Mouse (Mus musculus): ENCODE measurements at regions not wholly inside any gene's neighbourhood (a gene's known extent, or its start where the extent isn't known, plus 50 kb on each side); places are given as distances from the start of the nearest gene placed in this dataset.

- Histone ChIP-seq H3K9me3 (no peaks in the 10 kb centered on the region), H3K4me3 (no peak overlapping the region), H3K27ac (0 out of 2 replicates have a peak overlapping the region, but pooled peaks have one; percentile 41), H3K4me2 (replicated peaks) (no peak overlapping the region), H3K9ac (no peak overlapping the region), H3K27me3 (no peaks in the 10 kb centered on the region), H3K36me3 (no peaks in the 10 kb centered on the region), H3K4me1 (peaks cover 10% of the 10 kb centered on the region; the same call in 1 of the 2 replicates)
- 24% methylated on average over 7 of the region's 7 CpGs for WGBS
- ATAC-seq (ENCODE audit: insufficient number of reproducible peaks, insufficient read depth, low FRiP score, low TSS enrichment): no peak
Measured at GRCm38 (mm10) chr16:70239432-70239941, 74.3 kb upstream of the Gbe1 start.

GRCm38 (mm10) chr16:70244205-70244756 is 69.5 kb upstream of the Gbe1 start:
- H3K4me2 ChIP-seq (replicated peaks): no peak overlapping the region
- H3K27ac ChIP-seq: no peak overlapping the region
- no peak overlapping the region for H3K4me3 ChIP-seq
- H3K9me3 ChIP-seq: no peaks in the 10 kb centered on the region
- no peaks in the 10 kb centered on the region for H3K27me3 ChIP-seq
- ATAC-seq (ENCODE audit: insufficient number of reproducible peaks, insufficient read depth, low FRiP score, low TSS enrichment): no peak
- no peaks in the 10 kb centered on the region for H3K36me3 ChIP-seq
- H3K4me1 ChIP-seq: peaks cover 10% of the 10 kb centered on the region; the same call in 1 of the 2 replicates
- 33% methylated on average over 4 of the region's 4 CpGs for WGBS
- no peak overlapping the region for H3K9ac ChIP-seq

- no peak for ATAC-seq (ENCODE audit: insufficient number of reproducible peaks, insufficient read depth, low FRiP score, low TSS enrichment)
- WGBS: 82% methylated on average over 2 of the region's 2 CpGs
- no peak overlapping the region for H3K27ac ChIP-seq
Measured at GRCm38 (mm10) chr16:70244963-70245362, 68.8 kb upstream of the Gbe1 start.

GRCm38 (mm10) chr16:70259364-70259763 is 54.4 kb upstream of the Gbe1 start:
- H3K4me3 ChIP-seq: no peak overlapping the region
- H3K36me3 ChIP-seq: no peaks in the 10 kb centered on the region
- no peaks in the 10 kb centered on the region for H3K27me3 ChIP-seq
- H3K4me1 ChIP-seq: no peaks in the 10 kb centered on the region
- no peak overlapping the region for H3K4me2 ChIP-seq (replicated peaks)
- H3K9ac ChIP-seq: no peak overlapping the region
- no peak overlapping the region for H3K27ac ChIP-seq
- ATAC-seq (ENCODE audit: insufficient number of reproducible peaks, insufficient read depth, low FRiP score, low TSS enrichment): no peak
- WGBS: 65% methylated on average over 1 of the region's 1 CpGs
- H3K9me3 ChIP-seq: no peaks in the 10 kb centered on the region

More at GRCm38 (mm10) chr16:70244963-70245362, 68.8 kb upstream of the Gbe1 start:
- H3K4me2 ChIP-seq (replicated peaks): no peak overlapping the region
- H3K4me1 ChIP-seq: 0 out of 2 replicates have a peak, but pooled peaks cover 4% of the 10 kb centered on the region
- no peaks in the 10 kb centered on the region for H3K27me3 ChIP-seq
- H3K36me3 ChIP-seq: no peaks in the 10 kb centered on the region
- no peaks in the 10 kb centered on the region for H3K9me3 ChIP-seq
- no peak overlapping the region for H3K4me3 ChIP-seq
- no peak overlapping the region for H3K9ac ChIP-seq

GRCm38 (mm10) chr16:70260151-70260550 is 53.6 kb upstream of the Gbe1 start:
- H3K9me3 ChIP-seq: no peaks in the 10 kb centered on the region
- no peaks in the 10 kb centered on the region for H3K4me1 ChIP-seq
- no peak overlapping the region for H3K4me2 ChIP-seq (replicated peaks)
- ATAC-seq (ENCODE audit: insufficient number of reproducible peaks, insufficient read depth, low FRiP score, low TSS enrichment): no peak
- no peak overlapping the region for H3K4me3 ChIP-seq
- H3K36me3 ChIP-seq: no peaks in the 10 kb centered on the region
- WGBS: 63% methylated on average over 1 of the region's 1 CpGs
- H3K9ac ChIP-seq: no peak overlapping the region
- no peaks in the 10 kb centered on the region for H3K27me3 ChIP-seq
- H3K27ac ChIP-seq: no peak overlapping the region
